Mouse (Mus musculus) neural tube, embryonic 13.5 days (tissue): ENCODE measurements around the gene Chst8. TPM values are rescaled to one million over a fixed set of nuclear protein-coding genes. Genes with fewer than 3 reads are reported as not detected.

Source experiments
- ATAC-seq: fragments of 200-750 bp; cut with Nextera tagmentation; 2 replicates; pipeline ENCODE4 v1.8.0; 2017; ENCODE audit warnings: low read depth, mild to moderate bottlenecking, moderate TSS enrichment, moderate library complexity
- H3K27ac ChIP-seq: fragments of 300-500 bp; sonication (generic); replicated peaks from 2 replicates; pipeline ENCODE4 v1.5.1; 2015; ENCODE audit warnings: moderate library complexity, mild to moderate bottlenecking, inconsistent platforms
- H3K27me3 ChIP-seq: fragments of 300-500 bp; sonication (generic); 2 replicates; pipeline ENCODE4 v1.6.1; 2015; ENCODE audit warnings: mild to moderate bottlenecking, inconsistent platforms
- H3K36me3 ChIP-seq: fragments of 300-500 bp; sonication (generic); 2 replicates; pipeline ENCODE4 v1.6.1; 2015; ENCODE audit warnings: mild to moderate bottlenecking, inconsistent platforms
- H3K4me1 ChIP-seq: fragments of 300-500 bp; sonication (generic); replicated peaks from 2 replicates; pipeline ENCODE4 v1.6.1; 2015; ENCODE audit warnings: inconsistent platforms
- H3K4me2 ChIP-seq: fragments of 300-500 bp; sonication (generic); 2 replicates; pipeline ENCODE4 v1.6.1; 2015; ENCODE audit warnings: inconsistent platforms, mild to moderate bottlenecking, moderate library complexity
- H3K4me3 ChIP-seq: fragments of 300-500 bp; sonication (generic); 2 replicates; pipeline ENCODE4 v1.5.1; 2015; ENCODE audit warnings: mild to moderate bottlenecking, inconsistent platforms
- H3K9ac ChIP-seq: fragments of 300-500 bp; sonication (generic); 2 replicates; pipeline ENCODE4 v1.6.1; 2015; ENCODE audit warnings: moderate library complexity, mild to moderate bottlenecking, inconsistent platforms
- H3K9me3 ChIP-seq: fragments of 300-500 bp; sonication (generic); 2 replicates; pipeline ENCODE4 v1.6.1; 2016; ENCODE audit warnings: inconsistent platforms
- WGBS: fragments of 180-500 bp; shearing (Covaris S2); methylation state at CpG from one replicate; pipeline ENCODE4 v1.1.7; 2015; 5-methylcytosine and 5-hydroxymethylcytosine counted together
- polyA plus RNA-seq: library from polyadenylated mRNA; unstranded; fragments of >200 nt; fragmentation: Nextera tagmentation; extraction: Ambion mirVana; gene quantifications from 2 replicates; pipeline ENCODE4 v1.2.1, GENCODE M21; 2015

The Chst8 gene
- polyA plus RNA-seq, 1 experiment from 2014 or later = 42.1 TPM

- WGBS = 4% methylated on average over 5 of the region's 5 CpGs
- Histone ChIP-seq H3K4me3 (no peak overlapping the region), H3K4me1 (peaks cover 50% of the 10 kb centered on the region), H3K9ac (0 out of 2 replicates have a peak overlapping the region, but pooled peaks have one; percentile 31), H3K27me3 (no peaks in the 10 kb centered on the region; the same call in 1 of the 2 replicates), H3K9me3 (no peaks in the 10 kb centered on the region), H3K36me3 (no peaks in the 10 kb centered on the region), H3K4me2 (no peak overlapping the region), H3K27ac (peak overlapping the region; percentile 73; the same call in 1 of the 2 replicates)
- ATAC-seq = no peak
Measured at GRCm38 (mm10) chr7:34721650-34722048, 90.9 kb downstream of the Chst8 start.

DNA sequence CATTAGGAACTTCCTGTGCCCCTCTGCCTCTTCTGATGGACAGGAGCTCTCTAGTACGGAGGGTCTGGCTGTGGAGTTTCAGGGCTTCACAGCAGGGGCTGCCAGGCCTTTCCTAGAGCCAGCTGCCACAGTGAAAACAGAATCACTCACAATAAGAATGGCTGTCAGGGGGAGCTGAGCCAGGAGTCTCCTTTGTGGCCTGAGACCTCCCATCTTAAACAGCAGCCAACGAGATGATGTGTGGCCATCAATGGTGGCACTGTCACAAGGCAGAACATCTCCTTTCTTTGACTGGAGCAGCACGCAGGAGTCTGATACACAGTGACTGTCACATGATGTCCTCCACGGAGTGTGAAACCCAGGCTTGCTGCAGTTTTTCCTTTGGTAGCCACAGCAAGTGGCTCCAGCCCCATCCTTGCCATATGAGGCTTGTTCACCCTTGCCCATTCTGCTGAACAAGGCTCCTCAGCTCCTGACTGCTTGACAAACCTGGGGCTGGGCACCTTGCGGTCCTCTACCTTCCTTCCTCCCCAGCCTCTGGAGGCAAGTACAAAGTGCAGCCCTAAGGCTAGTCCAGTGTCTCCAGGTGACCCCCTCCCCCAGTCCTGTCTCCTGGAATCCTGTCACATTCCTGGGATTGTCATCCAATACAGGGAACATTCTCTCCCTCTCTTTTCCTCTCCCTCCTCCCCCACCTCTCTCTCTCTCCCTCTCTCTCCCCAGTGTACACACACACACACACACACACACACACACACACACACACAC lies 91.4 kb downstream of the Chst8 start:
- H3K9ac ChIP-seq = peak overlapping the region; percentile 43; the same call in 1 of the 2 replicates
- H3K9me3 ChIP-seq = no peaks in the 10 kb centered on the region
- no peak for ATAC-seq
- no peaks in the 10 kb centered on the region for H3K36me3 ChIP-seq
- 37% methylated on average over 5 of the region's 5 CpGs for WGBS
- no peak overlapping the region for H3K4me2 ChIP-seq
- peaks cover 50% of the 10 kb centered on the region for H3K4me1 ChIP-seq
- no peaks in the 10 kb centered on the region; the same call in 1 of the 2 replicates for H3K27me3 ChIP-seq
- peak overlapping the region; percentile 73; the same call in 1 of the 2 replicates for H3K27ac ChIP-seq
- no peak overlapping the region for H3K4me3 ChIP-seq

GRCm38 (mm10) chr7:34719599-34719998 lies 92.9 kb downstream of the Chst8 start:
- 39% methylated on average over 5 of the region's 5 CpGs for WGBS
- no peak for ATAC-seq
- no peak overlapping the region for H3K4me3 ChIP-seq
- no peaks in the 10 kb centered on the region for H3K9me3 ChIP-seq
- no peaks in the 10 kb centered on the region; the same call in 1 of the 2 replicates for H3K27me3 ChIP-seq
- H3K36me3 ChIP-seq = no peaks in the 10 kb centered on the region
- peaks cover 63% of the 10 kb centered on the region for H3K4me1 ChIP-seq
- no peak overlapping the region for H3K9ac ChIP-seq
- no peak overlapping the region for H3K27ac ChIP-seq
- no peak overlapping the region for H3K4me2 ChIP-seq

GRCm38 (mm10) chr7:34718651-34719050 lies 93.9 kb downstream of the Chst8 start:
- Histone ChIP-seq H3K27ac (peak overlapping the region; percentile 65; the same call in 1 of the 2 replicates), H3K4me3 (no peak overlapping the region)
- 64% methylated on average over 9 of the region's 9 CpGs for WGBS

GRCm38 (mm10) chr7:34717161-34717810 lies 95.2 kb downstream of the Chst8 start:
- peaks cover 59% of the 10 kb centered on the region for H3K4me1 ChIP-seq

More at GRCm38 (mm10) chr7:34718651-34719050, 93.9 kb downstream of the Chst8 start:
- ATAC-seq = no peak
- Histone ChIP-seq H3K4me1 (peaks cover 66% of the 10 kb centered on the region), H3K9ac (no peak overlapping the region), H3K4me2 (no peak overlapping the region), H3K27me3 (no peaks in the 10 kb centered on the region; the same call in 1 of the 2 replicates), H3K36me3 (no peaks in the 10 kb centered on the region), H3K9me3 (no peaks in the 10 kb centered on the region)

GRCm38 (mm10) chr7:34714848-34715460 lies 97.6 kb downstream of the Chst8 start:
- no peaks in the 10 kb centered on the region; the same call in 1 of the 2 replicates for H3K27me3 ChIP-seq
- H3K4me2 ChIP-seq = no peak overlapping the region
- peak overlapping the region; percentile 65 for H3K27ac ChIP-seq
- 51% methylated on average over 11 of the region's 11 CpGs for WGBS
- H3K9me3 ChIP-seq = no peaks in the 10 kb centered on the region
- peaks cover 38% of the 10 kb centered on the region for H3K4me1 ChIP-seq
- no peak for ATAC-seq
- H3K9ac ChIP-seq = no peak overlapping the region
- no peak overlapping the region for H3K4me3 ChIP-seq
- H3K36me3 ChIP-seq = no peaks in the 10 kb centered on the region

More at GRCm38 (mm10) chr7:34717161-34717810, 95.2 kb downstream of the Chst8 start:
- ATAC-seq = peak; percentile 30
- H3K4me2 ChIP-seq = peak overlapping the region; percentile 3; the same call in 1 of the 2 replicates
- no peak overlapping the region for H3K4me3 ChIP-seq
- 4% methylated on average over 11 of the region's 11 CpGs for WGBS
- no peaks in the 10 kb centered on the region for H3K9me3 ChIP-seq
- no peaks in the 10 kb centered on the region; the same call in 1 of the 2 replicates for H3K27me3 ChIP-seq
- H3K27ac ChIP-seq = peak overlapping the region; percentile 70
- peak overlapping the region; percentile 45 for H3K9ac ChIP-seq
- no peaks in the 10 kb centered on the region for H3K36me3 ChIP-seq

DNA sequence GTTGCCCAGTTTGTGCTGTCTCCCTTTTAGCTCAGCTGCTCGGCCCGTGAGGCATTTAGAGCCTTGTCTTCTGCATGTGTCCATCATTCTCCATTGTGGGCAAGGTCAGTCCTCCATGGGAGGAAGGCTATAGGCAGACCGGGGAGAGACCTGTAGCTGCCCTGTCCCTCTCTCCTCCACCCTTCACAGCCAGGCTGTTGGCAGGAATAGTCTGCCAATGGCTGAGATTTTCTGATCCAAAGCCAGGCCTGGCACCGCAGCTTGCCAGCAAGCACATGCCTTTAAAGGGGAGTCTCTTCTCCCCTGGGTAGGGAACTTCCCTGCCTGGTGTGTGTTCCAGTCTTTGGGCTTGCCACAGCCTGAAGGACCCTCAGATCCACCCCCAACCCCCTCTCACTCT lies 103.4 kb downstream of the Chst8 start:
- H3K4me2 ChIP-seq = no peak overlapping the region
- 86% methylated on average over 4 of the region's 4 CpGs for WGBS
- ATAC-seq = no peak
- H3K27ac ChIP-seq = no peak overlapping the region
- H3K9me3 ChIP-seq = peaks cover 6% of the 10 kb centered on the region
- H3K4me1 ChIP-seq = peaks cover 10% of the 10 kb centered on the region
- H3K27me3 ChIP-seq = no peaks in the 10 kb centered on the region
- H3K4me3 ChIP-seq = no peak overlapping the region
- H3K36me3 ChIP-seq = no peaks in the 10 kb centered on the region
- H3K9ac ChIP-seq = no peak overlapping the region

DNA sequence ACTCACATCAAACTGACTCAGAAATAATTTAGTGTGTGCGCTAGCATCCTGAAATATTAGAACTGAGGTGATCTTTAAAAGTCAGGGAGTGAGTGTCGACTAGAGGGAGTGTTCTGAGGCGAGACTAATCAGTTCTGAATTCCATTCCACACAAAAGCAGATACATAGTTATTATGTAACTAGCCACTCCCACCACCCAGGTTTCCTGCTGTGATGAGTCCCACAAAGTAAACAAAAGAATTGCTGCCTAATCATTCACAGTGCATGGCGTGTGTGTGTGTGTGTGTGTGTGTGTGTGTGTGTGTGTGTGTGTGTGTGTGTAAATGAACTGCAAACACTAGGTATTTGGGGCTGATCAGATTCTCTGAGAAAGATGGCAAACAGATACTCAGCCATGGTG lies 108.1 kb downstream of the Chst8 start:
- Histone ChIP-seq H3K4me3 (no peak overlapping the region), H3K4me2 (no peak overlapping the region), H3K36me3 (no peaks in the 10 kb centered on the region), H3K9me3 (peaks cover 6% of the 10 kb centered on the region), H3K9ac (no peak overlapping the region), H3K27me3 (no peaks in the 10 kb centered on the region; the same call in 1 of the 2 replicates), H3K4me1 (peaks cover 14% of the 10 kb centered on the region), H3K27ac (no peak overlapping the region)
- 32% methylated on average over 4 of the region's 4 CpGs for WGBS
- ATAC-seq = no peak

GRCm38 (mm10) chr7:34703437-34703836 lies 109.1 kb downstream of the Chst8 start:
- Histone ChIP-seq H3K36me3 (no peaks in the 10 kb centered on the region), H3K27me3 (no peaks in the 10 kb centered on the region; the same call in 1 of the 2 replicates), H3K9me3 (peaks cover 6% of the 10 kb centered on the region), H3K9ac (no peak overlapping the region), H3K4me3 (no peak overlapping the region), H3K4me2 (no peak overlapping the region), H3K27ac (no peak overlapping the region), H3K4me1 (peaks cover 20% of the 10 kb centered on the region)
- 51% methylated on average over 4 of the region's 4 CpGs for WGBS
- ATAC-seq = no peak

GRCm38 (mm10) chr7:34702718-34703351 lies 109.7 kb downstream of the Chst8 start:
- Histone ChIP-seq H3K36me3 (no peaks in the 10 kb centered on the region), H3K9me3 (peaks cover 4% of the 10 kb centered on the region), H3K4me3 (no peak overlapping the region), H3K4me2 (no peak overlapping the region), H3K27me3 (no peaks in the 10 kb centered on the region; the same call in 1 of the 2 replicates), H3K27ac (no peak overlapping the region), H3K4me1 (peaks cover 20% of the 10 kb centered on the region), H3K9ac (no peak overlapping the region)
- ATAC-seq = no peak
- 27% methylated on average over 11 of the region's 11 CpGs for WGBS

- Histone ChIP-seq H3K27me3 (no peaks in the 10 kb centered on the region; the same call in 1 of the 2 replicates), H3K27ac (peak overlapping the region; percentile 64), H3K9me3 (no peaks in the 10 kb centered on the region), H3K4me2 (no peak overlapping the region), H3K36me3 (no peaks in the 10 kb centered on the region), H3K9ac (no peak overlapping the region), H3K4me3 (no peak overlapping the region), H3K4me1 (peaks cover 34% of the 10 kb centered on the region)
- WGBS = 71% methylated on average over 3 of the region's 3 CpGs
- no peak for ATAC-seq
Measured at GRCm38 (mm10) chr7:34699888-34700287, 112.6 kb downstream of the Chst8 start.
